Mouse (Mus musculus) layer of hippocampus, postnatal 10 days (tissue): ENCODE measurements at regions not wholly inside any gene's neighbourhood (a gene's known extent, or its start where the extent isn't known, plus 50 kb on each side); places are given as distances from the start of the nearest gene placed in this dataset.

Experiments used
- DNase-seq, 2 experiments: peaks; one replicate each; pipeline ENCODE4 v3.0.0; 2021; ENCODE audit warnings: low spot score in 2 of 2

DNA sequence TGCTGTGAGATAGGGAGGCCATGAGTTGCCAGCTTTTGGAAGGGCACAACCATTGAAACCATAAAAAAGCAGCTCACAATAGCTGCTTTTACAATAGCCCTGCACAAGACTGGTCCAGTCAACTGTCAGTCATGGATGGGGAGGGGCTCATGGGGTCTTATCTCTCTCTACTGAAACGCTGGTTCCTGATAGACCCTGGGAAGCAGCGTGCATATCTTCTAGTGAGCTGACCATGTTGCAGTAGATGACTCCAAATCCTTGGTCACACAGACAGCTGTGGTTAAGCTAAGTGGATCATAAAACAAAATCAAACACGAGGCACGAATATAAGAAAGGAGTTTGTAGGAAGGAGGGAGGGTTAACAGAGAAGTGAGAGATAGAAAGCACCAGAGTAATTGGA lies 105.0 kb downstream of the Aldh8a1 start:
- DNase-seq: no peak

DNA sequence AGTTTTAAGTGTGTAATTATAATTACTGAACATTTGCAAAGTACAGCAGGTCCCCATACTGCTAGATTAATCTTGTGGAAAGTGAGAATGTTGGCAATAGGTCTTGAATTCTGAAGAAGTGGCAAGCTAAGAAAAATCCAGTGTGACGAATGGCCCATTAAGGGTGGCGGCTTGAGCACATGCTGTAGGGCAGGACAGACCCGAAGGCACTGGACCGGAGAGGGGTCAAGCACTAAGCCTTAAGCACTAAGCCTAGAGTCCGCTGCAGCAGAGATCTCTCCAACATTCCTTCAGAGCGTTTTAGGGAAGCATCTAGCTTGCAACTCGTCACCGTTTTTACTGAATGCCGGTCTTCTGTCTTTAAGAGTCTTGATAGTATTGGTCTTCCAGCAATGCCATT lies 105.6 kb downstream of the Aldh8a1 start:
- DNase-seq: no peak

DNA sequence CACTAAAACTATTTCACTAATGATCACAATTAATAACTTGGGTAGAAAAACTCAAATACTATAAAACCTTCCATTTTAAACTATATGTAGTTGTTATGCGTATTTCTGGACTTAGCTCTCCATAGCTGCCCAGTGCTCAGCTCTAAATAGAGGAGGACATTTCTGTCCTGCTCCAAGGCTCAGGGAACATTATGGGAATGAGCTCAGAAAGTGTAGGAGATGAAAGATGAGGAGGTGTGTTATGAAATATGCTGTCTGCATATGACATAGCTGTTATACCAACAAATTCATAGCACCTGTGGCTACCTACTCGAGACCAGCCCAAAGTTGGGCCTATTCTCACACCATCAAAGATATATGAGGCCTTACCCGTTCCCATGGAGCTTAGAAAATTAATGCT lies 106.3 kb downstream of the Aldh8a1 start:
- no peak for DNase-seq

DNA sequence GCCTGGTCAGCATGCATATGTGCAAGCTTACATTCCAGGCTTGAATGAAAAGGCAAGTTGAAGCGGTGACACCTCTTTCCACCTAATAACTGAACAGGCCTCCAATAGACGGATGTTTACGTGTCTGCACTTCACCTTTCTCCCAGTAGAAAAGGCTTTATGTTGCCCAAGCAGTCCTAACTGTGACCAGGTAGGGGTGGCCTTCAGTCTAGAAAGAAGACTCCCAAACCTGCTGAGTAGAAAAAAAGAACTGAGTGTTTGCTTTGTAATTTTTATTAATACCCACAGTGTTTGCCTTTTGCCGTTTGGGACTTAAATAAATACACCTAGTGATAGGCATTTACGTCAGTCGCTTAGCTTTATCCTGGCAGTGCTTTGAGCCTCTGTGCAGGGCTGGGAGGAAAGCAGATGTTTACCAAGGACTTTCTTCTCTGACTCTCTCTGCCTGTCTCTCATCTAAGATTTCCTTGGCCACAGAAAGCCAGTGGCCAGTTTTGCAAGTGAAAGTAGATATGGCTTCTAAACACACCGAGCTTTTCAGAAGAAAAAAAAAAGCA lies 104.5 kb upstream of the 1700020N01Rik start:
- no peak for DNase-seq

DNA sequence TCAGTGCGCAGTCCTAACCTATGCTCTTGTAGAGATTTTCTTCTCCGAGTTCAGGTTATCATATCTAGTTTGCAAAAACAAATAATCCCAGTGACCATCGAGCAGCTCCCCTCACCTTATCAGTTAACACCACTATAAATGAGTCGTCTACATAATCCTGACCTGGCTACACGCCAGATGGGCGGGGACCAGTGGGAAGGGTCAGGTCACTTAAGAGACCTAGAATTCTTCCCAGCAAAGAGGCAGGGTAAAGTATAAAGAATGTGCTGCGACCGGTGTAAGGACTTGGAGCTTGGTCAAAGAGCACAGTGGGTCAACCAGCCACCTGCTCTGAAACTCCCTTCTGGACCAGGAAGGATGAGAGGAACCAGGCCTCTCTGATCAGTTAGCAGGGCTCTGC lies 102.0 kb upstream of the 1700020N01Rik start:
- no peak for DNase-seq

DNA sequence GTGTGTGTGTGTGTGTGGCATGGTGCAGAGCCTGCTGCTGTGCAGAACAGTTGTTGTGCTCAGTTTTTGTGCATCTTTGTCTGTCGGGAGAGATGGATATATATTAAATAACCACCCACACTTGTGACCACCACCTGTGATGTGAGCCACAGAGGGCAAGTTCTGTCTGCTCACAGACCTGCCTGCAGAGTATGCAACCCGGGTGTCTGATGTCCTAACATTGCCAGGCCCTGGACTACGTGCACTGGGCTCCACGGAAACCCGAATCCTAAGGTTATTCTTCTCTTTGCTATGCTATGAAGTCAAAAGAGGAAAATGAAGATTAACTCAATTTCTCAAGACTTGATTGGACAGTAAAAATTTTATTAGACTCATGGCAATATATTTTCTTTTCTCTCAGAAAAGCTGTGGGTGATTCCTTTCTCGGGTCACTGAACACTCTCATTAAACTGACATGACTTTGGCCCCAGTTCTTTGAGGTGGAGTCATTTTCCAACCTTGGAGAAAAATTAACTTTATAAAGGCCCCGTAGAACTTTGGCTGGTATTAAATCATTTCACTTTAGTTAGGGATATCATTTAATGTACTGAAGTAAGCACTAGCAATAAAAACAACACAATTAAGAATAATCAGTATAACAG lies 100.6 kb upstream of the 1700020N01Rik start:
- no peak for DNase-seq

DNA sequence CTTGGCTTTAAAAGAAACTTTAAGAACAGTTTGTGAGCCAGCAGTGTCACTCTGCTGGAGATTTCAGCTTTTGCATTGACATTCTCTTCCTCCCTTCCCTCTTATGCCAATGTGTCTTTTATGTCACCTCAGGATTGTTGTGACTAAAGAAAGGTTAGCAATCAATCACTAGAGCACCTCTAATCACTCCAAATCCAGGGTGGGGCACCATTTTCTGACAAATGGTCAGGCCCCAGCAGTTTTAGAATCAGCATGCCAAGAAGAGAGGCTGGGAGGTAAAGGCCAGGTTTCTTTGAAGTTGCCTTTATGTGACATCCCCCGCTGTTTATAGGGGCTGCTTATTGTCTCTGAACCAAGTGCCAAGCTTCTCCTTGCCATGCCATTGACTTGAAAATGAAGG lies 98.4 kb upstream of the 1700020N01Rik start:
- DNase-seq: no peak

DNA sequence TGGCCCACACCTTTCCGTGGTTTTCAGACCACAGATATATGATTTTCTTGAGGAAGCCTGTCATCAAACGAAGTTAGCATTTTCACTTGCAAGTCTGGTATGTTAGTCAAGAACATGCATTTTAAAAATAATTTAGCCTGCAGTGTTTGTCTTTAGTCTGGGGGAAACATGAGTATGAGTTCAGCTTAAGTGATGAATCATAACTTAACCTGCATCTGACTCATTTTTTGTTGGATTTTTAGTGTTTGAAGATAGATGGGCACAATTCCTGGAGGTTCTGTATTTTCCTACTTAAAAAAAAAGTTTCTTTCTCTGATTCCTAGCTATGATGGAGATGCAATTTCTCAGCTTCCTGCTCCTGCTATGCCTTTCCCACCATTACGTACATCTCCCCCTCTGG lies 95.8 kb upstream of the 1700020N01Rik start:
- no peak for DNase-seq

DNA sequence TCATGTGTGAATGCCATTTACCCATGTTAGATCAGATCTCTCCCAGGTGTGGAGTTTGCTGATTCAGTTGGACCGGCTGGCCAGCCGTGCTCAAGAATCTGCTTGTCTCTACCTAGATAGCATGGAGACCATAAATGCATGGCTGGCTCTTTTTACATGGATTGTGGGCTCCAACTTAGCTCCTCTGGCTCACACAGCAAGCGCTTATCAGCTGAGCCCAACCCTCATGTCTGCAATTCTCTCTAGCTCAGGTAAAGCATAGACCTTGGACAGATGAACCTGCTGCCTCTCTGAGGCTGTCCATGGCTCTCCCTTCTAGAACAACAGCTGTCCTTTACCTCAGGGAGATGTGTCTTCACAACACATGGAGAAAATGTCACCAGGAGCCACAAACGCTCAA lies 94.8 kb upstream of the 1700020N01Rik start:
- no peak for DNase-seq

DNA sequence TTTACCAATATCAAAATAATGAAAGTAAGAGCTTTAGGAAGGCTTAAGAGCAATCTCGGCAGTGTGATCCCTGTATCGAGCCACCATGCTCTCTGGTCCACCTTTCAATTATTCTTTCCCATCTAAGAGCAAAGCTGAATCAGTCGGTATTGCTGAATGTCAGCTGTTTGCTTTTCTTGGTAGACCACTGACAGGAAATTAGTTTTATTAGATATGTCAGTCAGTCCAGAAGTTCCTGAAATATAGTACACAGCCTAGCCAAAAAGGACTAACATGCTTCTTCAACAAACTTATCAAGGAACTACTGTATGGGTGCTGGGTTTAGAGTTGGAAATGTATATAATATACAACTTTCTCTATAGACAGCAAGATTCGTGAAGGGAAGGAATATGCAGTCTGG lies 91.3 kb upstream of the 1700020N01Rik start:
- DNase-seq: no peak

DNA sequence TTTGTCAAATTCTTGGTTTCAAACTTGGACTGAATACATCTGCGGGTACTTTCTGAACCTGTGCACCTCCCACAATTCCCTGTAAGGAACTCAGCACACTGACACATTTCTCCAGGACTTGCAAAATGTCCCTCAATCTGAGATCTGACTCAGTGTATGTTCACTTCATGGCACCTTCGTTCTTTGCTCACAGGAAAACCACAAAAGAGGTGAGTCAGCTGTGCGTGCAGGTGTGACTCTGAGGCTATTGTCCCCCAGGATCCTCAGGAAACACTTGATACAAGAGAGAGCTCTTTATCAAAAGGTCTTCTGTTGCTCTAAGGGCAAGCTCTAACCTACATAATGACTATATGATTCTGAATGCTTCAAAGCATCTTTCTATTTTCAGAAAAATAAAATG lies 88.5 kb upstream of the 1700020N01Rik start:
- no peak for DNase-seq

DNA sequence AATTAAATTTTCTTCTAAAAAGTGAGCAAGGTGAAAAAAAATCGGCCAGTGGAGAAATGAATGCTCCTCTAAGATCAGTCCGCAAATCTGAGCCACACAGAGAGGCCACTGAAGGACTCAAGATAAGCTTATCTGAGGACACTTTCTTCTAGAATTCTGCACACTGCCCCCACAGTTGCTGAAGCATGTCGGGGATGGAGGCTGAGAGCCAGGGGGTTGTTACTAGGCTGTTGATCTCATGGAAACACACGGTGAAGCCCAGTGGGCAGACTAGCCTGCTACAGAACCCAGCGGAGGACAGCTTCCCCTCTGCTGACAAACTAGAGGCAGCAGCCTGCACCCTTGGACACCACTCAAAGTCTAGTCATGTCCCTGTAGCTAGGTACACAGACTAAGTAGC lies 81.6 kb upstream of the 1700020N01Rik start:
- DNase-seq: no peak

DNA sequence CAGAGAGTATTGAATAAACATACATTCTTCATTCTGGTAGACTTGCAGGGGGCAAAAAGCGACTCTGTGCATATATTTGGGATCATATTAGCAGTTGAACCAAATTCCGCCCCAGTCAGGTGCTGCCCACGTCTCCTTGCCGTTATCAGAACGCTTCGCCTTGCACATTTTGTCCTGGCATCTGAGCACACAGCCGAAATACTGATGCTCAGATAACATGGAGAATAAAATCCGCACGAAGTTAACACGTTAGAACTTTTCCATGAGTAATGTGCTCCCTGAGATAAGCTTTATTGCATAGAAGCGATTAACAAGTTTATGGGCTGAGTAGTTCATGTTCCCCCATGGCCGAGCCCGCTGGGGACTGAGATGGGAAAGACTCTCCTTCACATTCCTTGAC lies 80.5 kb upstream of the 1700020N01Rik start:
- no peak for DNase-seq

DNA sequence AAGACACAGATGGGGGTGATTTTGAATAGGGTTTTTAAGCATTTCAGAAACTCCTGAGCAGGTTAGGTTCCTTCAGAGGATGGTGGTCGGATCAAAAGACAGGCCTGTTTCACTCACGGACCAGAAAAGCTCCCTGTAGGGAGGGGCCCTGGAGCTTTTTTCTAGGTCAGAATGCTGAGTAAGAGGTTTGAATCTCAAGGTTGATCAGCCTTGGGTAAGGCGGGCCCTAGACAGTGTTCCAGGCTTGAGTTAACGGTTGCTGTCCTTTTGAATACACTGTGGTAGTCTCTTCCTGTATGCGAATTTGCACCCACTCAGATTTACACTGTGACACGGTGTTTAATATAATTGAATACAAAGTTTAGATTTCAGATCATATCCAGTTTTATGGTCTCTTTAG lies 75.2 kb upstream of the 1700020N01Rik start:
- DNase-seq: no peak

DNA sequence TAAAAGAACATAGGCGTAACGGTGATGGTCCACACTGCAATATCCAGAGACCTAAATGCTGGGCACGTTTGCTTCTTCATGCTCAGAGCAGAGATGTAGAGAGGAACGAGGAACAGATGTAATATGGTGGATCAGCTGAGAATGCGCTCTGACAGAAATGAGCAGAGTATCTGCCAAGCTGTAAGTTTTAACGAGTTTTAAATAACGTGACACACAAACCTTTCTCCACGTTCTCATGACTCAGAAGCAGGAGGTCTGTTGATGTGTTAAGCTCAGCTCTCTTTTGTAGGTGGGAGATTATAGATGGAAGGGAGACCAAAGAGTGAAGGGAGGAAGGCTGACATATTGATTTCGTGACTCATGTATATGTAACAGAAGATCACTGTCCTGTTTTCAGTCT lies 72.1 kb upstream of the 1700020N01Rik start:
- DNase-seq: no peak

DNA sequence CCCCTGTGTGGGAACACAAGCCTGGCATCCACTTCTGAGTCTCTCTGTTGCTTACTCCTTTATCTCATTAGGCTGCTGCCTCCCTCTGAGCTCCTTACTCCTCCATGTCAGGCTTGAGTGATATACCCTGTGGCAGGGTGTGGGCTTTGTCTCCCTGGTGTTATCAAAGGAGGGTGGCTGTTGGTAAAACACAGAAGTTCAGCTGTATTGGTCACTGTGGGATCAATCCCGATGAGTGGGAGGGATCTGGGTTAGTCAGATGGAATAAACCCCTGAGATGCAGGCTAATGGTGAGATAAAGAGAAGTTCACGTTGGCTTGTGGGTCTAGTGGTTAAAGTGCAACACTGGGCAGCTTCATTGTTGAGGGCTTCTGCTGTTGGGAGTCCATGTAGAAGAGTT lies 67.4 kb upstream of the 1700020N01Rik start:
- no peak for DNase-seq

DNA sequence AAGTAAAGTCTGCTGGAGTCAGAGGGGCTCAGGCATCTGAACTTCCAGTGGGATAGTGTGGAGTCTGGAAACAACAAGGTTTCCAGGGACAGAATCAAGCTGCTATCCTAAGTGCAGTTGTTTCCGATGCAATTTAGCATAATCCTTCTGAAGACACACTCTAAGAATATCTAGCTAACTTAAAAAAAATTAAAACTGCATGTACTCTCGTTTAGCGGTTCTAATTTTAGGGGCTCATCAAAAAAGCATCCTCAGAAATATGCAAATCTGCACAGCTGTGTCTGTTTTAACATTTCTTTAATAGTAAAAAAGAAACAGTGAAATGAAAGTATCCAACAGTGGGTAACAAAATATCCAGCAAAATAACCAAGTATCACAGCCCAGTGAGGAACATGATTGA lies 64.5 kb upstream of the 1700020N01Rik start:
- DNase-seq: no peak

DNA sequence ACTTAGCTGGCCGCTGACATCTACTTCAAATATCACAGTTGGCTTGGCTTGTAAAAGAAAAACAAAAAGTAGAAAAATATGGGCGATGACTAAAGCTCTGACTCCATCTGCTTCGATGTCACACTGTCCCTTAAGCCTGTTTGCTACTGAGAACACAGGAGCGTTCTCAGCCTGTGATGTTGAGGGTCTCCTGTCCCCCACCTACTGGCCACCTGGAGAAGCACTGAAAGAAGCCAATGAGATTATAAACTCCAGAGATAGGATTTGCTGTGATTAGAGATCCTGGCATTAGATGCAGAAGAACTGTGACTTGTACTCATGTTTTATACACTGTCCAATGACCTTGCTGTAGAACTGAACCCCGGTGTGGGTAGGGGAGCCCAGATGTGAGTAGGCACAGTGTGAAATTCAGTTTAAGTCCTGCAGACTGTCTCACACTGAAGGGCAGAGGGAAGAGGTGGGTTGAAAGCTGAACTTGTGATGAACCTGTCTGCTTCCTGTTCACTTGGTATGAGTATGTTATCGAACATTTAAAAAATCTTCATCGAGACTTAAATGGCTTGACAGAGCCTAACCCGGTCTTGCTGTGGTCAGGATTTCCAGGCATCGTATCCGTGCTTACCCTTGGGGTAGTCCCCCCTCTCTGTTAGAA lies 63.7 kb upstream of the 1700020N01Rik start:
- DNase-seq: no peak

DNA sequence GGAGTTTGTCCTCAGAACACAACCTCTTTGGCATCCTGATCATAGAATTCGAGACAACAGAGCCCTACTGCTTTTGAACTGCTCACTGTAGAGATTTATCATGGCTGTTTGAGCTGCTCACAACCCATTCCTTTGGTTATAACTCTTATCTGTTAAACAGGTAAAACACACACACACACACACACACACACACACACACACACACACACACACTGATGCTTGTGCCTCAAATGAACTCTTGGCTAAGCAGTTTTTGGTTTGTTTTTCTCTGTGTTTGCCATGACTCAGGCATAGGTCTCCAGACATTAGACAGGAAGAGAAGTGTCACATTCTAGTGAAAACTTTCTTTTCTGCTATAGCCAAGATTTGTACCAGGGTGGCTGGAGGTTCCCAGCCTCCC lies 60.8 kb upstream of the 1700020N01Rik start:
- no peak for DNase-seq

DNA sequence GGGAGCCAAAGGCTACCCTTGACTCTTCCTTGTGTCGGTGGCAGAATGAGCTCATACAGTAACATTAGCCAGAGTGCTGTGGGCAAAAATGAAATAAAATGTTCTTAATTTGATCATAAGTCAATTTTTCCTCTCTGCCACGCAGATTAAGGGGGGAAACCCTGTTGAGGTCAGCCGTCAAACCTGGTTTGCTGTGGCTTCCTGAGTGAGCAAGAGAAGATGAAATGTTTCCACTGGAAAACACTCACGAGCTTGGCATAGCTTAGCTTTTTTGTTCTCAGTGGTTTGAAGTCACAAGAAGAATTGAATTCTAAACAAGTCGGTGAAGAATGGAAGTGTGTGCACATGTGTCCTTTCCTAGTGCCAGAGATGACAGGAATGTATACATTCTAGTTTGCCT lies 57.3 kb upstream of the 1700020N01Rik start:
- DNase-seq: no peak

DNA sequence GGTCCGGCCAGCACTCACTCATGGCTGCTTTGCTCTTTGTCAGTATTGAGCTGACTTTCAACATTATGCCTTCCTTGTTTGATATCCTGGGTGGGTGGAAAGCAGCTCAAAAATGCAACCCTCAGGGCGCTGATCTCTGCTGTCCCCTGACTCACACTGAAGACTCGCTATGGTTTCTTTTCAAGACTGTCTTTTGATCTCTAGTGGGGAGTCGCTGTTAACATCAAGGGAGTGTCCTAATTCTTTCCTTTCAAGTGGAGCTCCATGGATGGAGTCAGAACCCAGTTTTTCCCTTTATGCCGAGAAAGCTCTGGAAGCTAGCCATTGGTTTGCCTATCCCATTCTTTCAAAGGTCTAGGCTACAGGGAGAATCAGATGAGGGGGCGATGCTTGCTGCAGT lies 54.5 kb upstream of the 1700020N01Rik start:
- no peak for DNase-seq
